Mouse (Mus musculus) monocyte, adult 2 months (primary cell): ENCODE data around the gene Atf7.

Experiments
- DNase-seq, 2 experiments: peaks; one replicate each; pipeline ENCODE4 v3.0.0; 2022; ENCODE audit warnings: low spot score in 2 of 2, low read depth in 1 of 2

Atf7 gene

DNA sequence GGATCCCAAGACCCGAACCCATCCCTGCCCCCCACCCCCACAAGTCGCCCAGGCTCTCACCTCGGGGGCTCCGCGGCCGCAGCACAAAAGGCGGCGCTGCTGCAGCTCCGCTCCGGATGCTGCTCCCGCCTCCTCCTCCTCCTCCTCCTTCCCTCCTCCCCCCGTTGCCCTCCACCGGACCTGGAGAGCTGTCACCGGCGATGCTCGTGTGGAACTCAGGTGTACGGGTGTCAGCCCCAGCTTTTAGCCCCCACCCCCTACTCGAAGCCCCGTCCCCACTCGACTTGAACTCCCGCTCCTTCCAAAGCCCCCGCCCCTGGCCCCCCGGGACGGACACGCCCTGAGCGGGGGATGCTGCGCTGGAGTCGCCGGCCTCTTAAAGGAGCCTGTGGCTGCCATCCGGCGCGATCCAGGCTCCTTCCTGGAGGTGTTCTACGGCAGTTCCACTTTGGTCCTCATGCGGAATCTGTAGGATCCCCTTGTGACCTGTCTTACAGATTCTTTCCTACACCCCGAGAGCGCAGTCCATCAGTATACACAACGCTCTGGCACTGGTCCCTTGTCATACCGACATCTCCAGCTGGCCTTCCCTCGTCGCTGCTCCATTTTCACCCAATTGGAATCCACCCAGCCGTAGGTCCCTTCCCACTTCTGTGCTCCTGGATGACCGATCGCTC lies 108.4 kb downstream of the Atf7 start, which contains the start of gene Map3k12:
Gene Map3k12 (minus strand): TSS at position 337 of the 677 bp plus-strand sequence.
- no peak for DNase-seq

DNA sequence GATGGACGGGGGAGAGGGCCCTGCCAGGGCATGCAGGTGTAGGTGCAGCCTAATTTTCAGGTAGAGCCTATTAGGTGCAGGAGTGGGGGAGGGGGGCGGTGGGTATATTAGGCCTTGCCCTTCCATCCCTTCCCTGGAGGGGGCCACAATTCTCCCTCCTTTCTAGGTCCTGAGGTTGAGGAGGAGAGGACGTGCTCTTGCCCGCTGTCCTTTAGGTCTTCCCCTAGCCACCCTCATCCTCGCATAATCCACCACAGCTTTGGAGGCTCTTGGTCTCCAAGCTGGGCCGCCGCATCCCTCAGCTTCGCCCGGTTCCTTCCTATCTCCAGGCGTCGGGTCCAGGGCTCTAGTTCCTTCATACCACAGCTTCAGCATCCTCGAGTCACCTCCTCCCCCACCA lies 109.0 kb downstream of the Atf7 start:
- DNase-seq, result no peak

DNA sequence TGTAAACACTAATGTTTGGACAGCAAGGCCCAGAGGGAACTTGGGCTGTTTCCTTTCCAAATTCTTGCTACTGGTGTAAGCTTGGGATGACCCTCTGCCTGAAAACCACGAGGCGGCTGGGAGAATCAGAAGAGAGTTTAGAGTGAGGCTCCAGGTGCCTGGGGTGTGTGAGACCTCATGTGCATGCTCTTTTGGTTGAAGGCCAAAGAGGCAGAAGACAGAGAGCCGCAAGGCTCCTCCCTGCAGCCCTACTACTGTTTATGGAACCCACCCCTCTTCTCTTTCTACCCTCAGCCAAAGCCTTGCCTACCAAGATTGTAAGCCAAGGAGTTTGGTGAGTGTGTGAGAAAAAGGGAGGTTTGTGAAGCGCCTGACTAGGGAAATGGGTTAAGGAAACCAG lies 109.5 kb downstream of the Atf7 start:
- DNase-seq, result no peak

DNA sequence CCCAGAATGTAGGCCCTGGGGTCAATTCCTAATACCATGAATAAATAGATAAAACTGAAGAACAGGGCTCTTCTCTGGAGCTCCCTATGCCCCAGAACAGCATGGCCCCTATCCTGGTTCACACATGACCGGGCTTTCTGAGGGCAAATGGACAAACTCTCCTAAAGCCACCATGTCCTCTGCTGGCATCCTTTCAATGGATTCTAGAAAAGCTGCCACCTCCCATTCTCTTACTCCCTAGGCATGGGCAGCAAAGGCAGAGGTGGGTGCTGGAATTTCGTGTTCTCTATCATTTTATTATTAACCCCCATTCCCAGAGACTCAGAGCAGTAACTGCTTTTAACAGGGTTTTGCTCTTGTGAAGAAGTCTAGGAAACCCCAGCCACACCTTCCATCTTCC lies 110.0 kb downstream of the Atf7 start:
- no peak for DNase-seq

DNA sequence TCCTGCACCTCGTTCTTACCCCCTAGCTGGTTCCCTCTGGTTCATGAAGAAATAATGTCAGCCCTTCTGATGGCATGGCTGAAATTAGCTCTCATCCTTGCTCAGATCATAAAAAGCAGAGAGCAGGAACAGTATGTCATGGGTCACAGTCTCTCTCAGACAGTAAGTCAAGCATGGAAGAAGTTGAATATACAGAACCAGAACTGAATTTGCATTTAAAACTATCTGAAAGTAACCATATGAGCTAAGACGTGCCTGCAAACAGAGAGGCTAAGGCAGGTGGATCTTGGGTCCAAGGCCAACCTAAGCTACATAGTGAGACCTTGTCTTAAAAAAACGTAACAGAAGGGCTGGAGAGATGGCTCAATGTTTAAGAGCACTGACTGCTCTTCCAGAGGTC lies 112.3 kb downstream of the Atf7 start:
- no peak for DNase-seq

DNA sequence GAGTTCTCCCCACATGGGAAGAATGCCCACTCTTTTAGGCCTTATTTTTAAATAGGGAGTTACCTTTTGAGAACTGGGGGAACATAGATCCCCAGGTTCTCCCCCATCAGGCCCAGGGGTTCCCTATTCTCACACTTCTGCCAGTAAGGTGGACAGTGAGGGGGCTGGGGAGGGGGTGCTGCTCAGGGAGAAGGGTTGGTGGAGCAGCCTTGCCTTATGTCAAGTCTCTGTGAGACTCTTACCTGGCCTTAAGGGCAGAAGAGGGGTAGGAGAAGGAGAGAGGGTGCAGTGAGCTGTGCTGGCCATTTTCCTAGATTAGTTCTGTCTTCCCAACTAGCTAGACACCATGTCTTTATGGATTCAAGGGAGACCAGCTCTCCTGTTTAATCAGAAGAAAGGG lies 112.8 kb downstream of the Atf7 start:
- no peak for DNase-seq

DNA sequence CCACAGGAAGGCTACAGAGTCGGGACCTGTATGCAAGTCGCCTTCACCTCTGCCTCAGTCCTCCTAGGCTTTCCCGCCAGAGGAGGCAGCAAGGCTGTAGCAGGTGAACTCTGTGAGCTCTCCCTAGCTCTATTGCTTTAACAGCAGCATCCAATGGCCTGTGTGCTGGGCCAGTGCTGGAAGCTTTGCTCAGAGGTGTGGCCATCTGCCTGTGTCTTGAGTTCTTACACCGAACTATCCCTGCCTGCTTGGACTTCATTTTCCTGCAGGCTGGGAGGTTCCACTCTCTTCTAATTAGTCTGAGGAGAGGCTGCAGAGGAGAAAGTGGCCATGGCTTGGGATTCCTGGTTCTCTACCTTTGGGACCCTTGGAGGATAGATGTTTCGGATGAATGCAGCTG lies 113.3 kb downstream of the Atf7 start:
- DNase-seq, result no peak

DNA sequence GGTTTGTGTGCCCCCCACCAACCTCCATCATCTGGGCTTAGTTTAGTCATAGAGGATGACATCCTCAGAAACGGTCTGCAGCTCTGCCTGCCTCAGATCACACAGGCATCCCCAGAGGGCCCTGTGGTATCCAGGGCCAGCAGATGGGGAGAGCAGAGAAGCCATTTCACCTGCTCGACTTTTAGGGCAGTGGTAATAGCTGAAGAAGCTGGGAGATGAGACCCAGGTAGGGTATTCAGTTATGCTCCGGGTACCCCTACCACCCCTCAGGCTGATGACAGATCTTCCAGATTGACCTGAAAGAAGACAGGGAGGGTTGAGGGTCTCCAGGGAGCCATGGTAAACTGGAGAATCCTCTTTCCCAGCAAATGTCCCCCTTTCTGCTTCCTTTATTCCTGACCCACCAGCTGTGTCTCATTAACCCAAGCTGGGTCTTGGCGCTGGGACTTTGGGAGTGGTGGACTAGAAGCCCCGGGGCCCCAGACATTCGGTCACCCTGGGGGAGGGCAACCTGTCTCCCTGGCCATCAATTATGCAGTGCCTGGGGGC lies 113.9 kb downstream of the Atf7 start:
- DNase-seq, result no peak

DNA sequence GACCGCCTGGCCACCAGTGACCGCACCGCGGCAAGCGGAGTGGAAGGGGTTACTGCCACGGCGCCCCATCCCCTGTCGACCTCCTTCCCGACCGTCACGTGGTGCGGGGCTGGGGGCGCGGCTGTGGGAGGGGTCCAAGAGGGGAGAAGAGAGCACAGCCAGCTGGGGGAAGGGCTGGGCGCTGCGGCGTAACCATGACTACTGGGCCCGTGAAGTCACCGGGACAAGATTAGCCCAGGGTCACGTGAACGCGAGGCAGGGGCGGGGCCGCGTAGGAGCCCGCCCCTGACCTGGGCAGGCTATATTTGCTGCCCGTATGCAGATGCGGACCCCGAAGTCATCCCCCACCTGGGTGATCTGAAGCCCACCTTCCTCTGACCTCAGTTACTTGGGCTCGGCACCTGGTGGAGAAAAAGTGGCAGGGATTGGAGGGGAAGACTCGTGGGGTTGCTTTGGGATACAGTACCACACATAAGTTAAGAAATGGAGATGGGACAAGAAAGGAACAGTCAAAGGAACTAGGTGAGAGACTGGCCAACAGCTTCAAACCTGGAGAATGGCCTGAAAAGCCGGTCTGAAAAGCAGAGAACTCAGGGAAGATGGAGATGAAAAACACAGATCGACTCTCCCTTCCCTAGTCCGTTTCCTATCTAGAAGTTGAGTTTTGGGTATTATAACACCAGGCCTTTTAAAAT lies 114.5 kb downstream of the Atf7 start:
- DNase-seq, result peak in 1 of 2 experiments; percentile 47

DNA sequence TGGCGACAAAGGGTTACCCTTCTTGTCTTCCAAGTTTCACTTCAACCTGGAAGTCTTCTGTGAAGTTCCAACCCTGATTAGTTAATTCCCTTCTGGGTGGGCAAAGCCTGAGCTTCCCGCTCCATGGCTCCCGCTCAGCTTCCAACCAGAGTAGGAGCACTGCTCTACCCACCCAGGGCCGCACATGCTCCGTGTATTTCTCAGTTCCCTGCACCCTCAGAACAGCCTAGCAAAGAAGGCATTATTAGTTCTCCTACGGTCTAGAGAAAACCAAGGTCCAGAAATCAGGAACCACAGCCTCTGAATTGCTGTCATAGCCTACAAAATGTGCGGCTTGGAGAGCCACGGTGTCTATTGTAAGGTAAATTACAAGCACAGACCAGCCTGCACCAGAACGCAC lies 115.2 kb downstream of the Atf7 start:
- no peak for DNase-seq

DNA sequence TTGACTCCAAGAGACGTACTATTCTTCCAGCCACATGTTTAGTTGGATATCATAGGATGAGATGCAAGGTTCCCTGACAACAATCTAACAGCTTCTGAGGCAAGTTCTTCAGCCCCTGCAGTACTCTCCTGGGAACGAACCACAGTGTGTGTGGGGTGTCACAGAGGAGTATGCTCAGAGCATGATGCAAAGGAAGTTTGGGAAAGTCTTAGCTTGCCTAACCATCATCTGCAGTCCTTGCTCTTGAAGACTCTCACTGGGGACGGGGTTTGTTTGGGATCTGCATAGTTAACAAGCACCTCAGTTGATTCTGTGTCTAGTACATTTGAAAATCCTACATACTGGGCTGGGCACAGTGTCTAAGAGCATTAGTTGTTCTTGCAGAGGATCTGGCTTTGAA lies 116.9 kb downstream of the Atf7 start:
- DNase-seq, result no peak

DNA sequence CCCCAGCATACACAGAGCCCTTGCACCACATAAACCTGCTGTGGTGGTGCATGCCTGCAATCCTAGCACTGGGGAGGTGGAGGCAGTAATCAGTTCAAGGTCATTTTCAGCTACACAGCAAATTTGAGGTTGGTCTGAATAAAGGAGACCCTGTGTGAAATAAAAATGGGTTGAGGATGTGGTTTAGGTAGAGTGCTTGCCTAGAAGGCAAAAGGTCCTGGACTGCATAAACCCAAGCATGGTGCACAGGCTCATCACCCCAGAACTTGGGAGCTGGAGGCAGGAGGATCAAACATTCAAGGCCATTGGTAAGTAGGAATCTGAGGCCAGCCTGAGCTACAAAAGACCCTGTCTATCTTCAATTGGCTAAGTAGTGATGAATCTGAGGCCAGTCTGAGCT lies 117.7 kb downstream of the Atf7 start:
- no peak for DNase-seq

DNA sequence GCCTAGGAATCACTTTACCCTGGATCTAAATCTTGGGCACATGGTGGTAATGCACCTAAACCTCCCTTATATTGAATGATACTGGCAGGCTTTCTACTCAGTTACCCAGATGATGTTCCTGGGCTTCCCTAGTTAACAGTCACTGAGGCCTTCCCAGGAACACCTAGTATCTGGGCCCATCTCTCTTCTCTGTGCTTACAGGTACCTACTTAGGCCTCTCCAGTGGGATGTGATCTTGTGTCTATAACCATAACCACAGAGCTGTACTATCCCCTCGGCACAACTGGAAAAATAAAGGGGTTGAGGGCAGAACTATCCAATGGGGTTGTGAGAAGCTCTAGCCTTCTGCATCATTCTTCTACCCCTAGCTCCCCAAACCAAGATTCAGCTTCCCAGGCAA lies 118.4 kb downstream of the Atf7 start:
- DNase-seq, result no peak

DNA sequence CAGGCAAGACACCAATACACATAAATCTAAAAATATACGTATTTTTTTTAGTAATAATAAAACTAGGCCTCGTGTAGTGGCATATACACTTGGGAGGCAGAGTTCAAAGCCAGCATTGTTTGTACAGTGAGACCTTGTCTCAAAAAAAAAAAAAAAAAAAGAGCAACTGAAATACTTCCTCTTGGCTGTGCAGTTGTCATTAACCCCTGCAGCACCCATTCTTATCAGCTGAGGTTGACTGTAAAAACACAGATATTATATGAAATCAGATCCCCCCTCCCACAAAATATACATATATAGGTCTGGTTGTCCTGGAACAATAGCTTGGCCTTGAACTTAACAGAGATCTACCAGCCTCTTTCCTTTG lies 118.8 kb downstream of the Atf7 start:
- no peak for DNase-seq

DNA sequence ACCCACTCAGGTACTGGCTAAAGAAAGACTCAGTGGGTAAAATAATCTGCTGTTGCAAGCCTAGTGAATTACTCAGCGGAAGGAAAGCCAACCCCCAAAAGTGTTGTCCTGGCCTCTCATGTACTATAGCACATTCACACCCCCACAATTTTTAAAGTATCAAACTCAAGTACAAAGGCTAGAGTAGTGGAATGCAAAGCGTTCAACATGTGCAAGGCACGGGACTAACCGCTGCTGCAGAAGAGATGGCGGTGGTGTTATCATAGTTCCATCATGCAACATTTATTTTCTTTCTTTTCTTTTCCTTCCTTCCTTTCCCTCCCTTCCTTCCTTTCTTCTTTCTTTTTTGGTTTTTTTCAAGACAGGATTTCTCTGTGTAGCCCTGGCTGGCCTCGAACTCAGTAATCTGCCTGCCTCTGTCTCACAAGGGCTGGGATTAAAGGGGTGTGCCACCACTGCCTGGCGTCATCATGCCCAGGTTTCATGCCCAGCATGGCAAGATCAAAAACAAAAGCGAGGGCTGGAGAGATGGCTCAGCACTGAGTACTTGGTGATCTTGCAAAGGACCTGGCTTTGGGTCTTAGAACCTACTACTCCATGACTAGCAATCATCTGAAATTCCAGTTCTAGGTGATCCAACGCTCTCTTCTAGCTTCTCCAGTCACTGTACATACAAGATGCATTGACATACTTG lies 119.3 kb downstream of the Atf7 start:
- DNase-seq, result no peak

DNA sequence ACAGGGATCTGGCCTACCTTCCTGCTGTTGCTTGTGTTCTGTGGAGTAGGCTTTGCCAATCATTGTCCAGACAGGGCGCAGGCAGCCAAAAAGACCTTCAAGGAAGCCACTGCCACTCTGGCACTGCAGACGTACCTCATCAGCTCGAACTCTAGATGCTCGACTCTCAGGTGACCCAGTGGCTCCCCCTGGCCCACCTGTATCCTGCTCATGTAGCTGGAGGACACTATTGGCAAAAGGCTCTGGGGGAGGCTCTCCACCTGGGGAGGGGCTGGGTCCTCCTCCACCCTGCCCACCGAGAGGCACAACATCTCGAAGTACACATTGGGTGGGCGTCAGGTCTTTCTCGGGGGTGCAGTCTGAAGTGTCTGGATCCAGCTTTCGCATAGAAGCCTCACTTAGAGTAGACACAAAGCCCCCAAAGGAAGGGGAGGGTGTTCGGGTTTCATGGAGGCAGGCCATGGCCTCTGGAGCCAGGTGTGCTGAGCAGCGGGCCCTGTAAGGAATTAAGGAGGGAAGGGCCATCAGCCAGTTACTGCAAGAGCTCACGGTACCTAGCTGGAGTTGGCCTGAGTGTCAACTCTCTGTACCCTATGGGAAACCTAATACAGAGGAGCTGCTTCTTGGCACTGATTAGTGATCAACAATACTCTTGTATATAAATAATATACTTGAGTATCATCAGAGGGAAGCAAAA lies 120.0 kb downstream of the Atf7 start:
- no peak for DNase-seq

DNA sequence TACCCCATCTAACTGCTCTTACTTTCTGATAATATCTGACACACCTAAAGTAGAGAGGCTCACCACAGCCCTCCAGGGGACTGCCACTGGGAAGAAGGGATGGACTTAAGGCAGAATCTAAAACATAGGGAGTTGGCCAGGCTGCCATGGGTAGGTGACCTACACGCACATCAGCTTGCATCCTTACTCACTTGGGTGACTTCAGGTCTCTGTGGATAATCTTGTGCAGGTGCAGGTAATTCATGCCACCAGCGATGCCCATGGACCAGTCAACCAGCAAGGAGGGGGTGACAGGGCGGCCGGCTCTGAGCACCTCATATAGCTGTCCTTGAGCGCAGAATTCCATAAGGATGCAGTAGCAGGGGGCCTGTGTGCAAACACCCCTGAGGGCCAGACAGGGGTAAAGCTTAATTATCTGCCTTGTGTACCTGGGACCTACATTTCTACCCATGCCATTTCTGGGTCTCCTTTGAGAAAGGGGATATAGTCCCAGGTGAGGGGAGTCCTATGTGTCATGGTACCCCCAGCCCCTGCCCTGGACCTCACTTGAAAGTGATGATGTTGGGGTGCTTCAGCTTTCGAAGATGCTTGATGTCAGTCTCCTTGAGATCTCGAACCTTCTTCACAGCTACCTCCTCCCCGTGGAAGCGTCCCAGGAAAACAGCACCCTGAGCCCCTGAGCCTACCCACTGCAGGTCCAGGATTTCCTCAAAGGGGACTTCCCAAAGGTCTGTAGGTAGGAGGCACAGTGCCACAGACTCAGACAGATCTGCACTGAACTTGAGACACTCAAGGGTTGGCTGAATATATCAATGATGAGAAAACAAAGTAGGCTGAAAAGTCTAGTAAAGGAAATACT lies 121.1 kb downstream of the Atf7 start:
- DNase-seq, result no peak

DNA sequence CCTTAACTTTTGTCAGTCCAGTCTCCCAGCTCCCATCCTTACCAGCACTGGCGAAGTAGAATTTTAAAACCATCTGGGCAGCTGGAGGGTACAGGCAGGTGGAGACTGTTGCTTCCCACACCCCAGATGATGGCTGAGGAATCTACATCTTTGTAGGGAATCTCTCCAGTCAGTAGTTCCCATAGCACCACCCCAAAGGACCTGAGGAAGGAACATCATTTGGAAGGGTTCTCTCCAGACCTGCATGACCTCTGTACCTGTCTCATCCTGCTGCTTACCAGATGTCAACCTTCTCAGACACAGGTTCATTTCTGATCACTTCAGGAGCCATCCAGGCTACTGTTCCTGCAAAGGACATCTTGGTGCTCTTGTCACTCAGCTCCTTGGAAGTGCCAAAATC lies 121.8 kb downstream of the Atf7 start, which contains the start of gene Gm10337:
Gene Gm10337 (plus strand): TSS at position 276 of the 400 bp plus-strand sequence.
- DNase-seq, result no peak

DNA sequence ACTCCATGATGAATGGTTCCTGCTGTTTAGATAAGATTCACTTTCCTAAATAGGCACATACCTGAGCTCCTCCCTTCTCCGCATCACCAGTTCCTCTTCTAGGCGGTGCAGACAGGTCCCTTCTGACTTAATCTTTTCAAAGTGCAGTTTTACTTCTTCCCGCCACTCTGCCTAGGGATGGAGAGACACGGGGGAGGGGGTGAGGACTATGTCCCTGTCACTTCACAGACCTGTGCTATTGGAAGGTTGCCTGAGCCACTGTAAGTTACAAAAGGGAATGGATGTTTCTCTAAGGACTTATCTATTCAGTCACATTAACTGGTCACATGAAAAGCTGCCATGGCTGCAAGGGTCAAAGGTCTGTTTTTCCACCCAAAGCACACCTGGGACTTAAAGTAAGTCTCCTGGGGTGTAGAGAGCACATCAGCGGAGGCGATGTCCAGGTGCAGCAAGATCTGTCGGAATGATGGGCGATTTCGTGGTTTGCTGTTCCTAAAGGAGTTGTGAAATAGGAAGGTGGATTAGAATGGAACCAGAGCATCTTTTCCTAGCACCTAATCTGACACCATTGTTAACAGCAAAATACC lies 122.9 kb downstream of the Atf7 start:
- no peak for DNase-seq
